ENCODE assay signal across 14 mouse cellular contexts in genomic region chr15:86203292-86203793, GRCm38 (mm10). TPM values are rescaled to one million over a fixed set of nuclear protein-coding genes. Genes with fewer than 3 reads are reported as not detected.
DNase-seq lines count a peak whose midpoint lies in the region; ATAC-seq and TF ChIP-seq lines count a peak whose summit lies in the region.
"Had no signal": no experiment of that assay in that cellular context is flagged by ENCODE, and none has a peak within 500 bp of the region (broad histone marks: within the 10 kb centered on the region; RNA-seq: fewer than 3 reads in every experiment).

No protein-coding gene starts in this region.

- H3K4me2 ChIP-seq in limb, embryonic 15.5 days = no peak overlapping the region
- H3K4me2 ChIP-seq in liver, embryonic 16.5 days (ENCODE audit: low read depth, low read length) = no peak overlapping the region

- H3K4me1 ChIP-seq in limb, embryonic 15.5 days = peaks cover 19% of the 10 kb centered on the region; the same call in 1 of the 2 replicates
- peaks cover 23% of the 10 kb centered on the region for H3K4me1 ChIP-seq in limb, embryonic 10.5 days
- H3K4me1 ChIP-seq in MEL (ENCODE audit: control insufficient read depth in 1 of 2, insufficient read depth in 2 of 2, low read length in 2 of 2) = peaks cover 3 to 41% of the 10 kb centered on the region in 2 experiments
- H3K4me1 ChIP-seq in liver, embryonic 16.5 days (ENCODE audit: control insufficient read depth, low read depth, low read length) = peaks cover 19% of the 10 kb centered on the region

- H3K4me3 ChIP-seq in limb, embryonic 15.5 days = no peak overlapping the region
- no peak overlapping the region for H3K4me3 ChIP-seq in limb, embryonic 10.5 days
- no peak overlapping the region; a peak in 1 of 4 replicates for H3K4me3 ChIP-seq in MEL (ENCODE audit: control insufficient read depth in 1 of 2, insufficient read depth in 1 of 2, low read depth in 2 of 2, low read length in 2 of 2)
- H3K4me3 ChIP-seq in liver, embryonic 16.5 days (ENCODE audit: low read depth, low read length) = no peak overlapping the region
- H3K4me3 ChIP-seq: embryonic facial prominence, embryonic 13.5 days had no signal

- 79% methylated on average over 7 of the region's 7 CpGs for WGBS in limb, embryonic 15.5 days
- 81% methylated on average over 7 of the region's 7 CpGs for WGBS in limb, embryonic 10.5 days
- 58% methylated on average over 7 of the region's 7 CpGs for WGBS in liver, embryonic 16.5 days (ENCODE audit: insufficient replicate concordance)

- TF ChIP-seq EP300 in MEL (IDR thresholded peaks at IDR 0.05; ENCODE audit: low read depth in 1 of 2, low read length in 2 of 2) = no peak

- H3K9ac ChIP-seq in limb, embryonic 15.5 days = no peak overlapping the region
- H3K9ac ChIP-seq in MEL (ENCODE audit: control insufficient read depth, low read depth, low read length, poor library complexity, severe bottlenecking) = peak overlapping the region; percentile 32
- H3K9ac ChIP-seq in liver, embryonic 16.5 days (ENCODE audit: low read depth, low read length) = no peak overlapping the region
- H3K9ac ChIP-seq: embryonic facial prominence, embryonic 13.5 days; liver, embryonic 14.5 days had no signal

- TF ChIP-seq POLR2A in MEL (IDR thresholded peaks at IDR 0.05; ENCODE audit: control insufficient read depth in 1 of 2, insufficient read depth in 1 of 2, low read depth in 1 of 2, low read length in 2 of 2, poor library complexity in 1 of 2) = no peak

- no peaks in the 10 kb centered on the region for H3K9me3 ChIP-seq in limb, embryonic 15.5 days
- H3K9me3 ChIP-seq in limb, embryonic 10.5 days (replicated peaks) = no peaks in the 10 kb centered on the region
- H3K9me3 ChIP-seq in MEL (replicated peaks; ENCODE audit: insufficient read depth, low read length) = no peaks in the 10 kb centered on the region
- H3K9me3 ChIP-seq in liver, embryonic 16.5 days (replicated peaks; ENCODE audit: control insufficient read depth, low read length) = no peaks in the 10 kb centered on the region
- H3K9me3 ChIP-seq: embryonic facial prominence, embryonic 13.5 days had no signal

- no peaks in the 10 kb centered on the region for H3K79me2 ChIP-seq in MEL (ENCODE audit: control insufficient read depth, insufficient read depth, low read length, poor library complexity)

- intact Hi-C loops in heart, postnatal 25 days (cut with DNase I) = loop anchor here (10.0 kb wide), 1 partner anchor 49 kb away; no protein-coding TSS in a partner anchor

- DNase-seq in heart, adult 11 months = peak; percentile 92
- DNase-seq in heart, postnatal 25 days (ENCODE audit: low spot score) = no peak
- no peak for DNase-seq in limb, embryonic 10.5 days (ENCODE audit: low spot score)
- DNase-seq in MEL (ENCODE audit: low read depth, low spot score) = no peak
- no peak for DNase-seq in right cerebral cortex, postnatal 14 days
- DNase-seq: cerebellum, postnatal 25 days had no signal

- H3K36me3 ChIP-seq in limb, embryonic 15.5 days = no peaks in the 10 kb centered on the region
- H3K36me3 ChIP-seq in limb, embryonic 10.5 days = no peaks in the 10 kb centered on the region
- H3K36me3 ChIP-seq in MEL (ENCODE audit: control insufficient read depth in 1 of 2, insufficient read depth in 2 of 2, low read length in 2 of 2) = peaks cover 0 to 11% of the 10 kb centered on the region in 2 experiments; a peak in 2 of 4 replicates
- H3K36me3 ChIP-seq in liver, embryonic 16.5 days (ENCODE audit: control insufficient read depth, insufficient read depth) = no peaks in the 10 kb centered on the region
- H3K36me3 ChIP-seq: embryonic facial prominence, embryonic 13.5 days had no signal

- peak overlapping the region; percentile 47; the same call in 1 of the 2 replicates for H3K27ac ChIP-seq in limb, embryonic 15.5 days
- H3K27ac ChIP-seq in limb, embryonic 10.5 days = no peak overlapping the region
- H3K27ac ChIP-seq in MEL (ENCODE audit: control insufficient read depth, low read depth, low read length) = peak overlapping the region; percentile 21; the same call in 1 of the 2 replicates
- peak overlapping the region; percentile 55 for H3K27ac ChIP-seq in liver, embryonic 16.5 days (ENCODE audit: low read length)
- H3K27ac ChIP-seq: liver, embryonic 14.5 days had no signal

- TF ChIP-seq RAD21 in MEL (IDR thresholded peaks at IDR 0.05; ENCODE audit: low read depth, low read length) = no peak

- H3K27me3 ChIP-seq in limb, embryonic 15.5 days = no peaks in the 10 kb centered on the region
- H3K27me3 ChIP-seq in limb, embryonic 10.5 days (ENCODE audit: low read depth, poor library complexity, severe bottlenecking) = no peaks in the 10 kb centered on the region
- H3K27me3 ChIP-seq in MEL (ENCODE audit: control insufficient read depth in 1 of 2, insufficient read depth in 2 of 2, low read length in 2 of 2) = no peaks in the 10 kb centered on the region
- H3K27me3 ChIP-seq in liver, embryonic 16.5 days (ENCODE audit: control insufficient read depth, insufficient read depth, low read depth, low read length) = no peaks in the 10 kb centered on the region
- H3K27me3 ChIP-seq: embryonic facial prominence, embryonic 13.5 days had no signal

- no peak for TF ChIP-seq CTCF in MEL (IDR thresholded peaks at IDR 0.05 in 2 of 3, conservative IDR thresholded peaks at IDR 0.05 in 1 of 3; ENCODE audit: control insufficient read depth in 1 of 3, insufficient read depth in 1 of 3, low read depth in 2 of 3, low read length in 3 of 3, poor library complexity in 1 of 3, severe bottlenecking in 1 of 3)

- ATAC-seq in limb, embryonic 15.5 days (ENCODE audit: insufficient number of reproducible peaks, low FRiP score, low TSS enrichment, low read depth) = no peak
- no peak for ATAC-seq in liver, embryonic 16.5 days (ENCODE audit: low read depth)
- no peak for ATAC-seq in megakaryocyte progenitor cell, adult 5-6 weeks (replicated peaks; ENCODE audit: poor library complexity)
- ATAC-seq: activated CD4-positive, CD25-positive, alpha-beta regulatory T cell, adult 4 months; forebrain, embryonic 14.5 days; hindbrain, embryonic 16.5 days had no signal

TF ChIP-seq in MEL, 35 proteins besides CTCF, POLR2A, EP300 and RAD21:
- no peak for TF ChIP-seq MAX (IDR thresholded peaks at IDR 0.05; ENCODE audit: low read length)
- TF ChIP-seq MXI1 (IDR thresholded peaks at IDR 0.05; ENCODE audit: low read depth, low read length) = no peak
- no peak for TF ChIP-seq MEF2A (IDR thresholded peaks at IDR 0.05; ENCODE audit: extremely low read depth, insufficient replicate concordance, low read depth, low read length, poor library complexity, severe bottlenecking)

RNA-seq across cellular contexts. Expression of gene Tbc1d22a, which starts 10.9 kb away (rescaled TPM):
- 10 to 100 TPM; 21.2 to 21.7 TPM for total RNA-seq in heart, postnatal 25 days (2021)
- 12.4 TPM in 2 replicates for polyA plus RNA-seq in limb, embryonic 15.5 days (2015; fragmentation: Nextera tagmentation; extraction: Ambion mirVana)
- polyA plus RNA-seq in limb, embryonic 10.5 days (2016; fragmentation: Nextera tagmentation; extraction: Ambion mirVana) = 11.2 and 12.0 TPM in 2 replicates
- total RNA-seq in MEL (2012; rRNA removed) = 15.1 and 15.9 TPM in 2 replicates
- polyA plus RNA-seq in MEL (2012; ENCODE audit: insufficient read depth in 1 of 2, insufficient read length in 2 of 2, low read depth in 1 of 2, low replicate concordance in 2 of 2, missing spikeins in 1 of 2) = 10 to 100 TPM in 1 of 2 experiments, not detected in 1; 21.1 TPM
- polyA plus RNA-seq in liver, embryonic 16.5 days (2015; fragmentation: Nextera tagmentation; extraction: Ambion mirVana) = 6.8 and 8.1 TPM in 2 replicates
- 12.2 and 12.6 TPM in 2 replicates for total RNA-seq in megakaryocyte progenitor cell, adult 5-6 weeks (2015)
- 17.3 and 19.8 TPM in 2 replicates for total RNA-seq in megakaryocyte progenitor cell, adult 5-6 weeks (2017)

RNA-seq across cellular contexts. Expression of gene Cerk, which starts 17.4 kb away (rescaled TPM):
- 10 to 100 TPM; 29.7 to 29.9 TPM for total RNA-seq in heart, postnatal 25 days (2021)
- polyA plus RNA-seq in limb, embryonic 15.5 days (2015; fragmentation: Nextera tagmentation; extraction: Ambion mirVana) = 15.3 and 17.7 TPM in 2 replicates
- polyA plus RNA-seq in limb, embryonic 10.5 days (2016; fragmentation: Nextera tagmentation; extraction: Ambion mirVana) = 10.5 and 13.8 TPM in 2 replicates
- 3.8 and 4.1 TPM in 2 replicates for total RNA-seq in MEL (2012; rRNA removed)
- 1 to 10 TPM in 1 of 2 experiments, not detected in 1; 9.5 TPM for polyA plus RNA-seq in MEL (2012; ENCODE audit: insufficient read depth in 1 of 2, insufficient read length in 2 of 2, low read depth in 1 of 2, low replicate concordance in 2 of 2, missing spikeins in 1 of 2)
- 4.7 and 4.8 TPM in 2 replicates for polyA plus RNA-seq in liver, embryonic 16.5 days (2015; fragmentation: Nextera tagmentation; extraction: Ambion mirVana)
- total RNA-seq in megakaryocyte progenitor cell, adult 5-6 weeks (2015) = 25.0 and 26.5 TPM in 2 replicates
- 37.6 and 45.7 TPM in 2 replicates for total RNA-seq in megakaryocyte progenitor cell, adult 5-6 weeks (2017)
